Mouse (Mus musculus) liver, embryonic 14.5 days (tissue): ENCODE data around the gene Sh3d21.

Source experiments
- CTCF ChIP-seq: IDR thresholded peaks from 2 replicates; pipeline ENCODE4 v1.5.1; 2016; ENCODE audit warnings: antibody characterized with exemption, low read depth, control low read depth
- EP300 ChIP-seq: IDR thresholded peaks from 2 replicates; pipeline ENCODE4 v1.6.1; 2016; ENCODE audit warnings: antibody characterized with exemption, low read depth

- no peak for TF ChIP-seq EP300
- no peak for TF ChIP-seq CTCF
Observed at GRCm38 (mm10) chr4:126149041-126149676, 14.1 kb downstream of the Sh3d21 start.
